In genomic region chr3:79103604-79104003, GRCm38 (mm10) we compare ENCODE assay signal across 23 mouse cellular contexts.
A peak's percentile ranks its signal among the peaks of the same experiment; 100 is the strongest.
DNase-seq lines count a peak whose midpoint lies in the region; ATAC-seq and TF ChIP-seq lines count a peak whose summit lies in the region.
"Had no signal": no experiment of that assay in that cellular context is flagged by ENCODE, and none has a peak within 500 bp of the region (broad histone marks: within the 10 kb centered on the region; RNA-seq: fewer than 3 reads in every experiment).

No protein-coding gene starts in this region.

- H3K27ac ChIP-seq in heart, adult 2 months = peak overlapping the region; percentile 4; the same call in 1 of the 2 replicates
- H3K27ac ChIP-seq in intestine, postnatal 0 days (ENCODE audit: low read depth, low read length) = no peak overlapping the region
- H3K27ac ChIP-seq: embryonic facial prominence, embryonic 12.5 days; embryonic facial prominence, embryonic 15.5 days; hindbrain, embryonic 12.5 days; hindbrain, embryonic 15.5 days had no signal

- peaks cover 6% of the 10 kb centered on the region for H3K79me2 ChIP-seq in heart, adult 2 months (replicated peaks; ENCODE audit: control insufficient read depth, insufficient read depth, low read length)

- no peak for TF ChIP-seq POLR2A in heart, adult 2 months (IDR thresholded peaks at IDR 0.05; ENCODE audit: insufficient read depth, low read depth, low read length)

- no peaks in the 10 kb centered on the region for H3K9me3 ChIP-seq in intestine, postnatal 0 days (ENCODE audit: control insufficient read depth)
- H3K9me3 ChIP-seq: embryonic facial prominence, embryonic 12.5 days; embryonic facial prominence, embryonic 15.5 days; hindbrain, embryonic 12.5 days; hindbrain, embryonic 15.5 days had no signal

- peaks cover 5% of the 10 kb centered on the region for H3K4me1 ChIP-seq in heart, adult 2 months (ENCODE audit: control insufficient read depth, insufficient read depth, low read length)
- no peaks in the 10 kb centered on the region for H3K4me1 ChIP-seq in intestine, postnatal 0 days (replicated peaks; ENCODE audit: control insufficient read depth, insufficient read depth, low read length)
- H3K4me1 ChIP-seq: embryonic facial prominence, embryonic 12.5 days; embryonic facial prominence, embryonic 15.5 days; hindbrain, embryonic 12.5 days; hindbrain, embryonic 15.5 days had no signal

- peaks cover 20% of the 10 kb centered on the region for H3K36me3 ChIP-seq in heart, adult 2 months (ENCODE audit: control insufficient read depth, insufficient read depth, low read length)
- H3K36me3 ChIP-seq in intestine, postnatal 0 days (ENCODE audit: control insufficient read depth, insufficient read depth) = peaks cover 15% of the 10 kb centered on the region; the same call in 1 of the 2 replicates

- H3K4me2 ChIP-seq in intestine, postnatal 0 days (replicated peaks; ENCODE audit: low read depth) = no peak overlapping the region
- H3K4me2 ChIP-seq: embryonic facial prominence, embryonic 12.5 days; embryonic facial prominence, embryonic 15.5 days; heart, embryonic 11.5 days; hindbrain, embryonic 12.5 days; hindbrain, embryonic 15.5 days had no signal

- TF ChIP-seq CTCF in heart, adult 2 months (IDR thresholded peaks at IDR 0.05) = no peak
- no peak for TF ChIP-seq CTCF in intestine, postnatal 0 days (IDR thresholded peaks at IDR 0.05; ENCODE audit: low read depth)

- H3K4me3 ChIP-seq in heart, adult 2 months = no peak overlapping the region
- no peak overlapping the region for H3K4me3 ChIP-seq in intestine, postnatal 0 days (ENCODE audit: low read depth, low read length)
- H3K4me3 ChIP-seq: embryonic facial prominence, embryonic 12.5 days; embryonic facial prominence, embryonic 15.5 days; hindbrain, embryonic 12.5 days; hindbrain, embryonic 15.5 days had no signal

- TF ChIP-seq EP300 in heart, adult 2 months (IDR thresholded peaks at IDR 0.05; ENCODE audit: insufficient read depth, low read depth, low read length) = no peak

- no peak overlapping the region for H3K9ac ChIP-seq in heart, adult 2 months (ENCODE audit: low read depth, low read length)
- H3K9ac ChIP-seq in intestine, postnatal 0 days (ENCODE audit: low read depth, low read length) = no peak overlapping the region
- H3K9ac ChIP-seq: embryonic facial prominence, embryonic 12.5 days; embryonic facial prominence, embryonic 15.5 days; forebrain, postnatal 0 days; hindbrain, embryonic 12.5 days; hindbrain, embryonic 15.5 days had no signal

- no peak for DNase-seq in heart, adult 2 months
- DNase-seq in heart, adult 8-10 months (ENCODE audit: low spot score) = no peak
- DNase-seq in induced T-regulatory cell, adult 2 months (ENCODE audit: low read depth) = peak; percentile 30
- no peak for DNase-seq in thymus, postnatal 0 days (ENCODE audit: low spot score)
- DNase-seq: adrenal gland, adult 2 months; adrenal gland, postnatal 14 days; cerebellum, adult 11 months; cerebellum, adult 2 months; cerebellum, adult 9-11 months; cerebellum, postnatal 25 days; forebrain, postnatal 0 days; gastrocnemius, postnatal 36 days had no signal

- no peaks in the 10 kb centered on the region for H3K27me3 ChIP-seq in heart, adult 2 months (ENCODE audit: control insufficient read depth, insufficient read depth, low read length)
- no peaks in the 10 kb centered on the region for H3K27me3 ChIP-seq in intestine, postnatal 0 days (replicated peaks; ENCODE audit: control insufficient read depth, insufficient read depth, low read length)
- H3K27me3 ChIP-seq: CH12.LX; embryonic facial prominence, embryonic 12.5 days; embryonic facial prominence, embryonic 15.5 days; hindbrain, embryonic 12.5 days; hindbrain, embryonic 15.5 days; Patski had no signal

- WGBS in heart, adult 2 months = 81% methylated on average over 9 of the region's 9 CpGs
- 92% methylated on average over 9 of the region's 9 CpGs for WGBS in intestine, postnatal 0 days

- ATAC-seq in CD4-positive, CD25-positive, alpha-beta regulatory T cell, adult 4 months = peak; percentile 67
- no peak for ATAC-seq in intestine, postnatal 0 days
- ATAC-seq: forebrain, embryonic 14.5 days; forebrain, postnatal 0 days; intestine, embryonic 16.5 days; Patski had no signal

- intact Hi-C loops in heart, adult 2 months (cut with DNase I) = loop anchor here (5.0 kb wide), 2 partner anchors 74 to 94 kb away; no protein-coding TSS in a partner anchor
